Mouse (Mus musculus) olfactory bulb, adult 2 months (tissue): ENCODE data around the gene Rdh16.

Experiments
- CTCF ChIP-seq: fragments of 200-500 bp; IDR thresholded peaks from 2 replicates; pipeline ENCODE4 v1.5.1; 2012; ENCODE audit warnings: low read depth, mild to moderate bottlenecking, low read length, moderate library complexity; ENCODE audit not compliant: insufficient read depth
- POLR2A ChIP-seq: fragments of 200-500 bp; IDR thresholded peaks from 2 replicates; pipeline ENCODE4 v1.6.1; 2012; ENCODE audit warnings: mild to moderate bottlenecking, low read depth, low read length, moderate library complexity; ENCODE audit not compliant: insufficient read depth

DNA sequence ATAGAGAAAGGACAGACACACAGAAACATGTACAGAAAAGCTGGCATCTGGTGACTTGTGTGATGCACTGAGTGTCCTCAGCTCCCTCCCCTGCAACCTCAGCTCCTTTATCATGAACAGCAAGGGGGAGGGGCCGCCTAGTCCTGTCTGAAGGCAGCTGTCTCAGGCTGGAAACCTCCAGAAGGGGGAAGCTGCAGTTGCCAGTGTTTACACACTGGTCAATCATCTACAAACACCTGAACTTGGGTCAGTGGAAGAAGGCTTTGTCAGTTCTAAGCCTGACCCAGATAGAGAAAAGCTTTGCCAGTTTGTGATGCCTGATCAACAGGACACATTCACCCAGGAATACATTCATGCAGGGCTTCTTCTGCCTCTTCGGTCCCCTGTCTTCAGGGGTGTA, 76.7 kb downstream of the Rdh16 start:
- no peak for TF ChIP-seq POLR2A
- TF ChIP-seq CTCF: no peak
